Mouse (Mus musculus): ENCODE measurements at regions not wholly inside any gene's neighbourhood (a gene's known extent, or its start where the extent isn't known, plus 50 kb on each side); places are given as distances from the start of the nearest gene placed in this dataset.

DNA sequence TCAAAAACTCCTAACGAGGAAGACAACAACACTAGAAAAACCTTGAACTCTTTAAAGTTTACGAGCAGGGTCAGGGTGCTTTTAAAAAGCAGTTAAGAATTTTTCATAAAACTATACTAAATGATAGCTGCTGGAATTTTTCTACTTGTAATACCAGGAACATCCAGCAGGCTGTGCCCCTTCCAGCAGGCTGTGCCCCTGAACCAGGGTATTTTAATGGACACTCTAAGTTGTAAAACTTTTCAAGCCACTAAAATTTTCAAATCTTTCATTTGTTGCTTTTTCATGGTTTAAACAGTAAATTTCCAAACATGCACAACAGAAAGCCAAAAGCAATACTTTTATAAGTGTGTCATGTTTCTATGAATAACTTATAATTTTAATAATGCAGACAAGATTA, 68.2 kb upstream of the Gls start:
- H3K4me2 ChIP-seq (replicated peaks): no peak overlapping the region
- no peaks in the 10 kb centered on the region; the same call in 1 of the 2 replicates for H3K4me1 ChIP-seq
- ATAC-seq (ENCODE audit: low FRiP score, low read depth): no peak
- H3K27me3 ChIP-seq: no peaks in the 10 kb centered on the region
- H3K36me3 ChIP-seq: no peaks in the 10 kb centered on the region
- no peaks in the 10 kb centered on the region for H3K9me3 ChIP-seq
- no peak overlapping the region for H3K9ac ChIP-seq (replicated peaks)
- WGBS: 68% methylated on average over 2 of the region's 2 CpGs
- H3K27ac ChIP-seq (replicated peaks): no peak overlapping the region
- no peak overlapping the region for H3K4me3 ChIP-seq

DNA sequence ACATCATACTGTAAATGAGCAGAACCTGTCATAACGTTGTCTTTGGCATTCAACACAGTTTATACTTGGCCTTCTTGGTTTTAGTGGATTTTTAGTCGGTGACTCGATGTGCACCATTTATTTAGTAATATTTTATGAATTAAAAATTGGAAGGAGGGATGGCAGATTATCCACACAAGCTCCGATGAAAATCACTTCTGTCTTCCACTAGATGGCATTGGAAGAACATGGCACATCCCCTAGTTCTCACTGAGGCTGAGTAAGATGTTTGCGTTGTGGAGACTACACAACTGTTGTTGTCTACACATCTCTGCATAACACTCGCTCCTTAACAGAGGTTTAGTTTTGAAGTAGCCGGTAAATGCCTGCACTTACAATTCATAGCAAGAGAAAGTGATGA, 66.5 kb upstream of the Gls start:
- Histone ChIP-seq H3K36me3 (no peaks in the 10 kb centered on the region), H3K4me1 (no peaks in the 10 kb centered on the region), H3K9me3 (no peaks in the 10 kb centered on the region), H3K27ac (replicated peaks) (no peak overlapping the region), H3K9ac (replicated peaks) (no peak overlapping the region), H3K4me3 (no peak overlapping the region), H3K4me2 (replicated peaks) (no peak overlapping the region), H3K27me3 (no peaks in the 10 kb centered on the region)
- no peak for ATAC-seq (ENCODE audit: low FRiP score, low read depth)
- 77% methylated on average over 7 of the region's 7 CpGs for WGBS

DNA sequence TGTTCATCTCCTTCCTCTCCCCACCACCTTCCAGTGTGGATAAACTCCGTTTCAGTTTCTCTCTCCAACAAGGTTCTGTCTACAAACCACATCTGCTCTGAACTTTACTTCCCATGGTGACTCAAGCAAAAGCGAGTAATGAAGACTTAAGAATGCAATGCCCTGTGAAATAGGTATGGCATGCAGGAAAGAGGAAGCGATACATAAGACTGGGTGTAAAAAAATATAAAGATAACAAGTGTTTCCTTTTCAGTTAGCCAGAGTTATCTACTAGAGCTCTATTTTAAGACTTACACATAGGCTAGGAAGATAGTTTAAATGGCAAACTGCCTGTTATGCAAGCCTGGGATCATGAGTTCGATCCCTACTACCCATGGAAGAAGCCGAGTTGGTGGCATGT, 65.3 kb upstream of the Gls start:
- no peaks in the 10 kb centered on the region for H3K4me1 ChIP-seq
- H3K9ac ChIP-seq (replicated peaks): no peak overlapping the region
- H3K4me2 ChIP-seq (replicated peaks): no peak overlapping the region
- no peaks in the 10 kb centered on the region for H3K36me3 ChIP-seq
- no peak overlapping the region for H3K4me3 ChIP-seq
- WGBS: 82% methylated on average over 5 of the region's 5 CpGs
- no peak for ATAC-seq (ENCODE audit: low FRiP score, low read depth)
- H3K27me3 ChIP-seq: no peaks in the 10 kb centered on the region
- no peaks in the 10 kb centered on the region for H3K9me3 ChIP-seq
- H3K27ac ChIP-seq (replicated peaks): no peak overlapping the region

- Histone ChIP-seq H3K9ac (replicated peaks) (no peak overlapping the region), H3K27ac (replicated peaks) (no peak overlapping the region), H3K9me3 (no peaks in the 10 kb centered on the region), H3K36me3 (no peaks in the 10 kb centered on the region), H3K27me3 (no peaks in the 10 kb centered on the region), H3K4me2 (replicated peaks) (no peak overlapping the region), H3K4me3 (no peak overlapping the region), H3K4me1 (no peaks in the 10 kb centered on the region)
- no peak for ATAC-seq (ENCODE audit: low FRiP score, low read depth)
- WGBS: 66% methylated on average over 2 of the region's 2 CpGs
Measured at GRCm38 (mm10) chr1:52296178-52296577, 63.1 kb upstream of the Gls start.

- no peak for ATAC-seq (ENCODE audit: low FRiP score, low read depth)
- H3K4me3 ChIP-seq: no peak overlapping the region
- H3K9me3 ChIP-seq: no peaks in the 10 kb centered on the region
- H3K9ac ChIP-seq (replicated peaks): no peak overlapping the region
- H3K4me1 ChIP-seq: no peaks in the 10 kb centered on the region
- H3K36me3 ChIP-seq: no peaks in the 10 kb centered on the region
- WGBS: 96% methylated on average over 2 of the region's 2 CpGs
- H3K4me2 ChIP-seq (replicated peaks): no peak overlapping the region
- H3K27me3 ChIP-seq: no peaks in the 10 kb centered on the region
- H3K27ac ChIP-seq (replicated peaks): no peak overlapping the region
Measured at GRCm38 (mm10) chr1:52294521-52294920, 61.5 kb upstream of the Gls start.

DNA sequence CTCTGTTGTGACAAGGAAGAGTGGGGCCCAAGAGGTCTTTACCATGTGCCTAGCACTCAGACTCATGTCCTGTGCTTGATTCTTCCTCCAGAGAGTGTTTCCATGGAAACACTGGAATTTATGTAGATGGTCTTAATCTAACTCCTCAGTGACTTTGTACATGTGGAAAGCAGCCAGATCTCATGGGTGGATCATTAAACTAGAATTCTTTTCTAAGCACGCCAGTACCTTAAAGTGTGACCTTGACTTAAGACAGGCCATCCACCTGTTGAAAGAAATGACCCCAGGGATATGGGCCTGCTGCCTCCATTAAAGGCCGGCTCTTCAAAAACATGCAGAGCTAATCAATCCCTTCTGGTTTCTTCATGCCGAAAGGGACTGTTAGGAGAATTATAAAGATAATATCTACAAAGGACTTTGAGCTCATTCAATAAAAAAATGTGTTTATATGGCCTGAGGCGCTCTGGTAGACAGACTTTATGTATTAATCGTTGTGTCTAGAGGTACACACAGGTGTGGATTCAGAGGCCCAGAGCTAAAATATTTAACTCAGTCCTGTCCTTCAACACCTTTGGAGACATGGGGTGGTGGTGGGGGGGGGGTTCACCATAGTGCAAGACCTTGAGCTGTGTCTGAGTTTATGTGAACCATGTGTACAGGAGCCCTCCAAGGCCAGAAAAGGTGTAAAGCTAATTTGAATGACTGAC, 60.5 kb upstream of the Gls start:
- H3K27me3 ChIP-seq: no peaks in the 10 kb centered on the region
- no peak for ATAC-seq (ENCODE audit: low FRiP score, low read depth)
- no peaks in the 10 kb centered on the region for H3K4me1 ChIP-seq
- 85% methylated on average over 5 of the region's 5 CpGs for WGBS
- H3K27ac ChIP-seq (replicated peaks): no peak overlapping the region
- no peak overlapping the region for H3K4me3 ChIP-seq
- no peak overlapping the region for H3K9ac ChIP-seq (replicated peaks)
- H3K4me2 ChIP-seq (replicated peaks): no peak overlapping the region
- no peaks in the 10 kb centered on the region for H3K36me3 ChIP-seq
- no peaks in the 10 kb centered on the region for H3K9me3 ChIP-seq
